Mouse (Mus musculus): ENCODE results near the gene Smchd1.
A peak's percentile ranks its signal among the peaks of the same experiment; 100 is the strongest.
"Not testable (repeated sequence)": the region's sequence is repeated elsewhere in the genome, so short reads cannot be mapped to it uniquely, and the experiment has no call there.

Gene Smchd1

DNA sequence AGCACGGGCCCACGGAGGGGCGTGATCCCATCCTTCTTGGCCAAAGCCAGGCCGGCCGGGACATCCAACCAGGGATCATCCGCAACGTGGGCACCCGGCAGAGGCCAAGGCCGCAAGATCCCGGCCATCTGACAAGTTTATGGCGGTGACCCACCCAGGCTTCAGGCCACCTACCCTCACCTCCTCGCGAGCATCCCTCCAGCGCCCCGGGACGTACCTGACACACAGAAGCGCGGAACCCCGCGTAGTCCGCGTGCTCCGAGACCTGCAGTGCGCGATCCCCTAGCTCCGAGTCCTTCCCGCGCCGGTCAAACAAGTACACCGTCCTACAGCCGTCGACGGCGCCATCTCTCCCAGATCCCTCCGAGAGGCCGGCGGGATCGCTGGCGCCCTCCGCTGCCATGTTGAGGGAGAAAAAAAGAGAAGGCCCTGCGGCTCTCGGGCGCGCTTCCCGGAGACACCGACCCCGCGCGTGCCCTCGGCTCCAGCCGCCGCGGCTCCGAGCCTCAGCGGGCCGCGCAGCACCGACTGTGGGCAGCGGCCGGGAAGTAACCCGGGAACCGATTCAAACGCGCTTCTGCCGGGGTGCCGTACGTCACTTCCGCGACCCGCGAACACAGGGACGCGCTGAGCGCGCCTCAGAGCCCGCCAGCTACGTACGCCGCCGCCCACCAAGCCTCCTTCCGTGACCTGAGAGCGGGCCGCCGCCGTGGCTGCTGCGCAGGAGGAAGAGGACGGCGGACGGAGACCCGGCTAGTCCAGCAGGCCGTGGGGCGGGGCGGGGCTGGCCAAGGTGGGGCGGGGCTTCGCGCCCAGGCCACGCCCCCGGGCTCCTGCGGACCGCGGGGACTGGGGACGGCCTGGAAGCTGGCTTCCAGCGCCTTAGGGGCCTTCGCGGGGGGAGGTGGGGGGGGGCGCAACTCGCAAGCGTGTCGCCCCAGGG lies at the start of gene Smchd1:
Gene Smchd1, minus strand, starts transcription at position 582 of the 943 bp plus-strand sequence.
- DNase-seq (ENCODE audit: low read depth), result peak; percentile 74

DNA sequence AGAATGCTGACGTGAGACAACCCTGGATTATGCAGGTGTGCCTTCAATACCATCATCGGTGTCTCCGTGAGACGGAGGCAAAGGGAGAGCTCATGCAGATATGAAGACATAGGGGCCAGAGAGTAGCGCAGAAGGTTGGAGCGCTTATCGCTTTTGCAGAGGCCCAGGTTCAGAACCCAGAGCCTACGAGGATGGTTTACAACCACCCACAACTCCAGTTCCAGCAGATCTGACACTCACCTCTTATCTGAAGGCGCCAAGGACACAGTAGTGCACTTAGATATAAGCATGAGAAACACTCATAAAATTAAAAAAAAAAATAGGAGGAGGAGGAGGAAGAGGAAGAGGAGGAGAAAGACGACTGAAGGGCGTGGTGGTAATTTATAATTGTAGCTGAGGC lies 35.2 kb upstream of the Smchd1 start:
- DNase-seq (ENCODE audit: low read depth), result no peak

DNA sequence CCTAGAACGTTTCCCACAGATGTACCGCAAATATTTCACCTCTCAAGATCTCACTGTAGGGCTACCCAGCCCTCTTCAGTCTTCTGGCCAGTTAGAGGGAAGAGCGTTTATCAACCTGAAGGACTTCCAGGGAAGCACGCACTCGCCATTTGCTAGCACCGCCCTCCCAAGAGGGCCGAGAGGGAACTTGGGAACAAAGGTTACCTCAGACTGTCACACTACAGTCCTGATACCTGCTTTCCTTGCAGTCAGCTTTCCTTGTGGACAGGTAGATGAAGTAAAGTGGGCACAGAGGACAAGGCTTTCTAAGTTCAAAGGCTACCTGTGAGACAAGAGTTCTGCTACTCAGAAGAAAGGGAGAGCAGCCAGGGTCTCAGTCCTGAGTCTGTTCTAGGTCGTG lies 31.7 kb upstream of the Smchd1 start:
- no peak for DNase-seq (ENCODE audit: low read depth)

GRCm38 (mm10) chr17:71495784-71496183 lies 20.6 kb upstream of the Smchd1 start:
- DNase-seq (ENCODE audit: low read depth), result no peak

- DNase-seq (ENCODE audit: low read depth), result no peak
Observed at GRCm38 (mm10) chr17:71491332-71491686, 16.2 kb upstream of the Smchd1 start.

DNA sequence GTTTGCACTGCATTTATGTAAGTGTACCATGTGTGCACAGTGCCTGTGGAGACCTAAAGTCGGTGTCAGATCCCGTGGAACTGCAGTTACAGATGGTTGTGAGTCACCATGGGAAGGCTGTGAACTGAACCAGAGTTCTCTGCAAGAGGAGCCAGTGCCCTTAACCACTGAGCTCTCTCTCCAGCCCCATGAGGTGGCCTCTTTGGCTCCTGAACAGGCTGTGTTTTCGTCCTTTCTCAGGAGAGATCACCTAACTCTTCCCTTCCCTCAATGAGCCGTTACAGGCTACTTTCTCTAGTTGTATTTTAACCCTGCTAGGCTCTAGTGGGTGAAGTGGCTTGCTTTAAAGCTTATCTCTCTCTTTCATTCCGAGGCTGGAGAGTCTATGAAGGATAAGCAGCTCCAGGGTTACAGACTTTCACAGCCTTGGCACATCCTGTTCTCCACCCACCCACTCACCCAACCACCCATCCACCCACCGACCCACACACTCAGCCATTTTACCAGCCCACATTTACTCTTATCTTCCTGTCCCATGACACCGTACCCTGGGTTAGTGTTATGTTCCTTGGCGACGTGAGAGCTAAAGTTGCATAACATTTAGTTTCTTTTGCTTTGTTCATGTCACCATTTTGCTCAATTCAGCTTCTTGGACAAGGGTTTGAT lies 15.7 kb upstream of the Smchd1 start:
- DNase-seq (ENCODE audit: low read depth), result no peak

- DNase-seq (ENCODE audit: low read depth), result no peak
Observed at GRCm38 (mm10) chr17:71489703-71490461, 14.7 kb upstream of the Smchd1 start.

DNA sequence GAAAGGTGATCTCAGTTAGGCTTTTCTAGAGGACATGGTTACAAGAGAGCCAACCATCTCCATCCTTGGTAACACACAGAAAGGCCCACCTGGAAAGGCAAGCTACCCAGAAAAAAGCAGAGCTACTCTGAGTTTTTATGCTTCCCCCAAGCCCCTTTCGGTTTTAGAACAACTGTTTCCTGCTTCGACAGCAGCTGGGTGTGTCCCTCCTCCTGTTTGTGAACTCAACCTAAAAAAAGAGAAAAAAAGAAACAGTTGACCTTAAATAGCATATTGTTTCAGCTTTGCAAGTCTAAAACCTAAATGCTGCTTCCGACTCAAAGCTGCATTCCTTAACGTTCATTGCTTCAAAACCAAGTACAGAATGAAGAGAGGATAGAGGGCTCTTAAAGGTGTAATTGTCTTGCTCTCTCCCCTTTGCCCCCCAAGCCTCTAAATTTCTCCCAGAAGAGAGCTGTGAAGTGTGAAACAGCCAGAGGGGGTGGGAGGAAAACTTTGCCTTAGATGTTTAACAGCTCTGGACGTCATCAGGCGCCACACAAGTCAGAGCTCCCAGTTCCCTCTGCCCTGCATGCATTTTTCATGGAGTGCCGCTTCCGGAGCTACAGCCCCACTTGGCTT lies 11.2 kb upstream of the Smchd1 start:
- DNase-seq (ENCODE audit: low read depth), result no peak

GRCm38 (mm10) chr17:71485791-71486230 lies 10.7 kb upstream of the Smchd1 start:
- no peak for DNase-seq (ENCODE audit: low read depth)

DNA sequence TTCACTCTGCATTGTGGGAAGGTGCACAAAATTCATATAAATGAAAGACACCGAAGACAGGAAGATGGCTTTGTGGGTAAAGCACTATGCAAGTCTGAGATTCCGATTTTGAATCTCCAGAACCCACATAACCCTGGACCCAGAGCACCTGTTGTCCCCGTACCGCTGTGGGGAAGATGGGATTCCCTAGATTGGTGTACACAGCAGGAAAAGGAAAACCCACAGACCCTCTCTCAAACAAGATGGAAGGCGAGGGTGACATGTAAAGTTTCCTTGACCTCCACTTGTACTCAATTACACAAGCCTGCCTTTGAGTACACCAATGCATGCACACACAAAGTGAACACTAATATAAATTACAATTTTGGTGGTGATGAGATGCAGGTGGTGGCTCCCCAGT lies 9.6 kb upstream of the Smchd1 start:
- no peak for DNase-seq (ENCODE audit: low read depth)

DNA sequence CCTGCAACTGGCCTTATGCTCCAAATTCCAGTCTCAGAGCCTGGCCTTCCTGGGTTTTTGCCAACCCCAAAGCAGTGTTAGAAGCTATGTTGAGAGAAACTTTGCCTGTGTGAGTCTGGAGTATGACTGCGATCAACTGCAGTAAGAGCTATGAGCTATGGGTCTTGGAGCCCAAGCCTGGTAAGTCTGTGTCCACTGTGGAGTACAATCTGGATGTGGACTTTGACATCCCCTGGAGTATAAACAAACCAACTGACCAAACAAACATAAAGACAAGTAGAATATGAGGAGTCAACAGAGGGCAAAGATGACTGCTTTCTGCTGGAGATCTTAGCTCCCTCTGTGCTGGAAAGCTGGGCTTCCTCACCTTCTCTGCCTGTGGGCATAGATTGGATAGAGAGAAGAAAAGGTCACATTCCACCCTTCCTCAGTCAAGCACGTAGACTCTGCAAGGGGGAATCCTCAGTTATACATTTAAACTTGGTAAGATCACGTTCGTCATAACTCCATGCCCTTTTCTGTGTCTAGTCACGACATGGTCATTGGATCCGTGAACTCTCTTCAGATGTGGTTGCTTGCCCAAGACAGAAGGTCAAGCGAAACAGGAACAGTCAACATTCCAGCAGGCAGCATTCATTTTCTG lies 8.4 kb upstream of the Smchd1 start:
- DNase-seq (ENCODE audit: low read depth), result no peak

DNA sequence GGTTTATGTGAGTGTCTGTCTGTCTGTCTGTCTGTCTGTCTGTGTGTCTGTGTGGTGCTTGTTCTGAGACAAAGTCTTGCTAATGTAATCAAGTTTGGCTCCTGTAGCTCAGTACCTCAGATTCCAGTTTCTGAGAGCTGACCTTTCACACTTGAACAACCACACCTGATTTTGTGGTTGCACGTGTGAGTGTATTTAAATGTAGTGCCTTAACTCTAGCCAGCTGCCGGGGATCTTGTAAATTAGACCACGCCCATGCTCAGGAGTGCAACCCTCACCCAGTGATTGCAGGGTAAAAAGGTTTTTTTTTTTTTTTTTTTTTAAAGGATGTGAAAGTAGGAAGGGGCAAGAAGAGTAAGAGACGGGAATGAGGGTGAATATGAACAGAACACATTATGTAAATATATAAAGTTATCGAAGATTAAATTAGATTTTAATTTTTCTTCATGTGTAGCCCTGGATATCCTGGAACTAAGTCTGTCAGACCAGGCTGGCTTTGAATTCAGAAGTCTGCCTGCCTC lies 4.3 kb upstream of the Smchd1 start:
- DNase-seq (ENCODE audit: low read depth), result no peak

DNA sequence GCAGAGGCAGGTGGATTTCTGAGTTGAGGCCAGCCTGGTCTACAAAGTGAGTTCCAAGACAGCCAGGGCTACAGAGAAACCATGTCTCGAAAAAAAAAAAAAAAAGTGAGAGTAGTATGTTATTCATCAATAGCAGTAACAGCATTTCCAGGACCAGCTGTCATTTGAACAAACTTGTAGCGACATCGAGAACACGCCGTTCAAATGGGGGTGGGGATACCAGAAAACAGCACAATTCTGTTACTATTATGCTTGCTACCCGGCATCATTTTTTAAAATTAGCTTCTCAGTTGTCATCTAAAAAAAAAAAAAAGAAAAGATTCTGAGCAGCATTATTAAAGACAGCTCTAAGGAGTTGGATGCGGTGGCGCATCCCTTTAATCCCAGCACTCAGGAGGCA lies 2.3 kb upstream of the Smchd1 start:
- DNase-seq (ENCODE audit: low read depth), result no peak

GRCm38 (mm10) chr17:71476346-71477020 lies 1.3 kb upstream of the Smchd1 start:
- no peak for DNase-seq (ENCODE audit: low read depth)

- DNase-seq (ENCODE audit: low read depth), result no peak
Observed at GRCm38 (mm10) chr17:71475705-71476089, 554 bp upstream of the Smchd1 start.

GRCm38 (mm10) chr17:71474128-71474527 lies 1.0 kb downstream of the Smchd1 start:
- no peak for DNase-seq (ENCODE audit: low read depth)

DNA sequence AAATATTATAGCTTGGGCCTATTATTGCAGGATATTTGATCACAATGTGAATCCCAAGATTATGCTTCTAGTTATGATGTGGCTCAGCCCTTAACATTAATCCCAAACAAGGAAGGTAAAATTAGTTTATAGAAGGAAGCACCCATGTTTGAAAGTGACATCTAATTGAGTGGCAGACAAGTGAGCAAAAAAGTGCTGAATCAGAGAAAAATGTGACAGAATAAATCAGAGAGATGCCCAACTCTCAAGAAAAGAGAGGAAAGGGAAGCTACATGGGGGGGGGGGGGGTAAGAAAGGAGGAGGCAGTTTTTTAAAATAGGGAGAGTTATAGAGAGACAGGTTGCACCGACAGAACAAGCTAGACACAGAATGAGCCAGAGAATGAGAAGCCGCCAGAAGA lies 3.9 kb downstream of the Smchd1 start:
- no peak for DNase-seq (ENCODE audit: low read depth)

DNA sequence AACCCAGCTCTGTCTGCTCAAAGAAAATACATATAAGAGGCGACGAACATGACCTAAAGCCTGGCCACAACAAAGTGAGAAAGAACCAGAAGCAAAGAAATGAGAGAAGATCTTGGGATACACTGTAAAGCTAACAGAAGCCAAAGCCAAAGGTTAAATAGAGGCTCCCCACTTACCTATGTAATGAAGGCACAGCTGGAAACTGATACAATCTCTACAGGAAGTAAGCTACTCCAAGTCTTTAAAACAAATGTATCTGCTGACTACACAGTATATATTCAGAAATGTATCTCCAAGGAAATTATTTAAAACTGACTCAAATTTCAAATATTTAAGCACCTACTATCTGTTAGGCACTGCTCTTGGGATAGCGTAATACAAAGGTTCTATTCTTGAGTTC lies 14.8 kb downstream of the Smchd1 start:
- DNase-seq (ENCODE audit: low read depth), result no peak

DNA sequence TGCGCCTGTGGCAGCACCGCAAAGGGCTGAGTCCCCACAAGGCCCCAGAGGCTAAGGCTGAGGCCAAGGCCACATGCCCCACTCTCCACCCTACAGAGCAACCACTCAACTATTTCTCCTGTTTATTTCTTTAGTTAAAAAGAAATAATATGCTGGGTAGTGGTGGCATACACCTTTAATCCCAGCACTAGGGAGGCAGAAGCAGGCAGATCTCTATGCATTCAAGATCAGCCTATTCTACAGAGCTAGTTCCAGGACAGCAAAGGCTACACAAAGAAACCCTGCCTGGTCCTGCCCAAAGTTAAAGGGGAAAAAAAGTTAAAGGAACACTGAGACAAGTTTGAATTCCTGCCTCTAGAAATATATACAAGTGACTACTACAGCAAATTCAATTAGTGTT lies 15.3 kb downstream of the Smchd1 start, which contains the start of gene Gm4707:
Gene Gm4707, minus strand, starts transcription at position 101 of the 400 bp plus-strand sequence.
- no peak for DNase-seq (ENCODE audit: low read depth)

GRCm38 (mm10) chr17:71457361-71457760 lies 17.8 kb downstream of the Smchd1 start:
- DNase-seq (ENCODE audit: low read depth), result not testable (repeated sequence)

DNA sequence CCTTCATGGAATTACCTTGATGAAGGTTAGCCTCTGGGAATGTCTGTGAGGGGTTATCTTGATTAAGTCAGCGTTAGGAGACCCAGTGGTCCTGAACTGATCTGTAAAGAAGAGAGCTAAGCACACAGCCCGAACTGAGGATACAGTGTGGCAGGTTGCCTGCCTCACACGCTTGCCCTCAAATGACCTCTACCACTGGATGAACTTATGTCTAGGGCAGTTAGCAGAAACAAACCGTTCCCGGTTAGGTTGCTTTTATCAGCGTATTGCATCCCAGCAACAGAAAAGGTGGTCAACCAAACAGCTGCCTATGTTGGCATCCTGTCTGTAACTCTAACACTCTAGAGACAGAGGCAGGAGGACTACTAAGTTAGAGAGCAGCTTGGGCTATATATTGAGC lies 30.0 kb downstream of the Smchd1 start:
- no peak for DNase-seq (ENCODE audit: low read depth)

Measured in fibroblast of lung, adult 2 months (primary cell).